In the genomic region with DNA sequence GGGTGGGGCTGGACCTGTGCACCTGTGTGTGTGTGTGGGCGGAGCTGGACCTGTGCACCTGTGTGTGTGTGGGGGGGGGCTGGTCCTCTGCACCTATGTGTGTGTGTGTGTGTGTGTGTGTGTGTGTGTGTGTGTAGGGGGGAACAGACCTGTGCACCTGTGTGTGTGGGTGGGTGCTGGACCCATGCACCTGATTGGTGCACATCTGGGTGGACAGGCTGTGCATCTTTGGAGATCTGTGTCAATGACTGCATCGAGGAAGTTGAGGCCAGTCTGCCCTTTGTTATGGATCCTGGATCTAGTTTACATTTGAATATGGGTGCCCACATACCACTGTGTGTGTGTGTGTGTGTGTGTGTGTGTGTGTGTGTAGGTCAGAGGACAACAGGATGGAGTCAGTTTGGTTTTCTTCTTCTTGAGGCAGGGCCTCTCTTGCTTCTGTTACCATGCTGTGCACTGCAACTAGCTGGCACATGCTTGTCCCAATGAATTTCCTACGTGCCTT, we compare ENCODE assay signal across 21 mouse cellular contexts. TPM values are rescaled to one million over a fixed set of nuclear protein-coding genes. Genes with fewer than 3 reads are reported as not detected.
DNase-seq lines count a peak whose midpoint lies in the region; ATAC-seq and TF ChIP-seq lines count a peak whose summit lies in the region.
"Had no signal": no experiment of that assay in that cellular context is flagged by ENCODE, and none has a peak within 500 bp of the region (broad histone marks: within the 10 kb centered on the region; RNA-seq: fewer than 3 reads in every experiment).

No protein-coding gene starts in this region.

- H3K27ac ChIP-seq in limb, embryonic 12.5 days = no peak overlapping the region
- no peak overlapping the region for H3K27ac ChIP-seq in limb, embryonic 10.5 days
- peak overlapping the region; percentile 24; the same call in 1 of the 2 replicates for H3K27ac ChIP-seq in ES-Bruce4 (ENCODE audit: insufficient read depth, low read length)
- H3K27ac ChIP-seq in midbrain, embryonic 15.5 days = no peak overlapping the region
- H3K27ac ChIP-seq: embryonic facial prominence, embryonic 13.5 days; forebrain, embryonic 12.5 days; heart, adult 2 months; hindbrain, embryonic 10.5 days; hindbrain, embryonic 14.5 days had no signal

- DNase-seq in limb, embryonic 10.5 days (ENCODE audit: low spot score) = no peak
- peak; percentile 87 for DNase-seq in ES-CJ7 (ENCODE audit: low read depth, low spot score)
- no peak for DNase-seq in lung, postnatal 14 days
- DNase-seq in lung, postnatal 10 days = no peak
- DNase-seq: adrenal gland, adult 8-10 months; cerebellum, adult 11 months; cerebellum, adult 8-10 months; cerebellum, postnatal 14 days; embryo, embryonic 11 days; gastrocnemius, postnatal 10 days; heart, adult 2 months had no signal

- 0 out of 2 replicates have a peak, but pooled peaks cover 3% of the 10 kb centered on the region for H3K9me3 ChIP-seq in limb, embryonic 12.5 days
- no peaks in the 10 kb centered on the region for H3K9me3 ChIP-seq in limb, embryonic 10.5 days (replicated peaks)
- H3K9me3 ChIP-seq in ES-Bruce4 (replicated peaks; ENCODE audit: control insufficient read depth, insufficient read depth, low read length, poor library complexity, severe bottlenecking) = no peaks in the 10 kb centered on the region
- no peaks in the 10 kb centered on the region for H3K9me3 ChIP-seq in midbrain, embryonic 15.5 days
- H3K9me3 ChIP-seq: embryonic facial prominence, embryonic 13.5 days; forebrain, embryonic 12.5 days; hindbrain, embryonic 10.5 days had no signal

- H3K4me1 ChIP-seq in limb, embryonic 12.5 days (replicated peaks) = no peaks in the 10 kb centered on the region
- H3K4me1 ChIP-seq in limb, embryonic 10.5 days = no peaks in the 10 kb centered on the region
- H3K4me1 ChIP-seq in ES-Bruce4 (ENCODE audit: control insufficient read depth, insufficient read depth, low read length) = peaks cover 7% of the 10 kb centered on the region
- no peaks in the 10 kb centered on the region for H3K4me1 ChIP-seq in midbrain, embryonic 15.5 days
- H3K4me1 ChIP-seq: embryonic facial prominence, embryonic 13.5 days; forebrain, embryonic 12.5 days had no signal

- peak; percentile 91 for TF ChIP-seq EP300 in ES-Bruce4 (IDR thresholded peaks at IDR 0.05; ENCODE audit: insufficient read depth, low read depth, low read length)

- H3K9ac ChIP-seq in limb, embryonic 12.5 days (replicated peaks) = no peak overlapping the region
- no peak overlapping the region for H3K9ac ChIP-seq in ES-Bruce4 (ENCODE audit: low read depth, poor library complexity, severe bottlenecking)
- no peak overlapping the region for H3K9ac ChIP-seq in midbrain, embryonic 15.5 days
- H3K9ac ChIP-seq: embryonic facial prominence, embryonic 13.5 days; forebrain, embryonic 12.5 days; hindbrain, embryonic 14.5 days had no signal

- no peak overlapping the region for H3K4me3 ChIP-seq in limb, embryonic 12.5 days (replicated peaks)
- no peak overlapping the region for H3K4me3 ChIP-seq in limb, embryonic 10.5 days
- no peak overlapping the region for H3K4me3 ChIP-seq in ES-Bruce4 (ENCODE audit: low read depth, low read length)
- no peak overlapping the region for H3K4me3 ChIP-seq in midbrain, embryonic 15.5 days
- H3K4me3 ChIP-seq: embryonic facial prominence, embryonic 13.5 days; forebrain, embryonic 12.5 days; heart, adult 2 months; hindbrain, embryonic 10.5 days had no signal

- no peaks in the 10 kb centered on the region for H3K36me3 ChIP-seq in limb, embryonic 12.5 days
- no peaks in the 10 kb centered on the region for H3K36me3 ChIP-seq in limb, embryonic 10.5 days
- no peaks in the 10 kb centered on the region for H3K36me3 ChIP-seq in ES-Bruce4 (ENCODE audit: control insufficient read depth, insufficient read depth, low read length, poor library complexity, severe bottlenecking)
- H3K36me3 ChIP-seq in midbrain, embryonic 15.5 days (replicated peaks) = no peaks in the 10 kb centered on the region
- H3K36me3 ChIP-seq: embryonic facial prominence, embryonic 13.5 days; forebrain, embryonic 12.5 days; hindbrain, embryonic 10.5 days had no signal

- 92% methylated on average over 3 of the region's 3 CpGs for WGBS in limb, embryonic 12.5 days
- WGBS in limb, embryonic 10.5 days = 90% methylated on average over 3 of the region's 3 CpGs
- WGBS in midbrain, embryonic 15.5 days = 85% methylated on average over 3 of the region's 3 CpGs

- no peak for TF ChIP-seq POLR2A in ES-Bruce4 (IDR thresholded peaks at IDR 0.05; ENCODE audit: insufficient read depth, low read length)

- H3K27me3 ChIP-seq in limb, embryonic 12.5 days = no peaks in the 10 kb centered on the region
- no peaks in the 10 kb centered on the region for H3K27me3 ChIP-seq in limb, embryonic 10.5 days (ENCODE audit: low read depth, poor library complexity, severe bottlenecking)
- H3K27me3 ChIP-seq in ES-Bruce4 (ENCODE audit: control insufficient read depth, insufficient read depth, low read length, poor library complexity, severe bottlenecking) = no peaks in the 10 kb centered on the region
- H3K27me3 ChIP-seq in midbrain, embryonic 15.5 days (replicated peaks) = no peaks in the 10 kb centered on the region
- H3K27me3 ChIP-seq: embryonic facial prominence, embryonic 13.5 days; forebrain, embryonic 12.5 days; Patski had no signal

- H3K4me2 ChIP-seq in limb, embryonic 12.5 days = no peak overlapping the region
- H3K4me2 ChIP-seq in midbrain, embryonic 15.5 days = no peak overlapping the region
- H3K4me2 ChIP-seq: embryonic facial prominence, embryonic 13.5 days; forebrain, embryonic 12.5 days; heart, embryonic 11.5 days; hindbrain, embryonic 14.5 days had no signal

- no peak for TF ChIP-seq CTCF in ES-Bruce4 (IDR thresholded peaks at IDR 0.05; ENCODE audit: low read depth, low read length)

- 0 out of 2 replicates have a peak, but pooled peaks have one; percentile 43 for ATAC-seq in limb, embryonic 12.5 days (ENCODE audit: insufficient number of reproducible peaks, insufficient read depth, low FRiP score, low TSS enrichment, low read depth)
- ATAC-seq in midbrain, embryonic 15.5 days (replicated peaks) = 0 out of 2 replicates have a peak, but pooled peaks have one; percentile 11
- ATAC-seq: forebrain, embryonic 16.5 days; Patski had no signal

RNA-seq across cellular contexts. Expression of a gene that starts 35.7 kb away (rescaled TPM):
- 4.1 and 4.4 TPM in 2 replicates for polyA plus RNA-seq in limb, embryonic 12.5 days (2016; fragmentation: Nextera tagmentation; extraction: Ambion mirVana)
- polyA plus RNA-seq in limb, embryonic 10.5 days (2016; fragmentation: Nextera tagmentation; extraction: Ambion mirVana) = 1.1 and 2.0 TPM in 2 replicates
- polyA plus RNA-seq in ES-Bruce4 (2011; ENCODE audit: insufficient read depth, insufficient read length, low read depth, missing spikeins) = 10.8 and 11.0 TPM in 2 replicates
- polyA plus RNA-seq in midbrain, embryonic 15.5 days (2015; fragmentation: Nextera tagmentation; extraction: Ambion mirVana) = 106 and 113 TPM in 2 replicates
